Mouse (Mus musculus) myocyte (in vitro differentiated cells): ENCODE results near the gene Ppard. TPM values are rescaled to one million over a fixed set of nuclear protein-coding genes. Genes with fewer than 3 reads are reported as not detected.
A peak's percentile ranks its signal among the peaks of the same experiment; 100 is the strongest.

Experiments
- H3K27me3 ChIP-seq: one replicate; pipeline ENCODE4 v1.6.1; 2011; ENCODE audit not compliant: control insufficient read depth, insufficient read depth, insufficient read length
- H3K36me3 ChIP-seq: one replicate; pipeline ENCODE4 v1.6.1; 2011; ENCODE audit not compliant: control insufficient read depth, insufficient read depth
- H3K4me2 ChIP-seq: one replicate; pipeline ENCODE4 v1.6.1; 2011; ENCODE audit warnings: low read depth, control low read depth
- H3K4me3 ChIP-seq: one replicate; pipeline ENCODE4 v1.5.1; 2011; ENCODE audit warnings: mild to moderate bottlenecking, control low read depth, moderate library complexity
- H3K79me2 ChIP-seq: one replicate; pipeline ENCODE4 v1.6.1; 2011; ENCODE audit not compliant: control insufficient read depth, insufficient read depth
- H3ac ChIP-seq: one replicate; pipeline ENCODE4 v1.6.1; 2011; ENCODE audit not compliant: control insufficient read depth, insufficient read length
- CEBPB ChIP-seq: IDR thresholded peaks from 2 replicates; pipeline ENCODE4 v1.6.1; 2011; ENCODE audit warnings: mild to moderate bottlenecking, moderate library complexity; ENCODE audit not compliant: poor library complexity, insufficient read depth, severe bottlenecking
- E2F4 ChIP-seq: IDR thresholded peaks from one replicate; pipeline ENCODE4 v1.6.1; 2011; ENCODE audit warnings: mild to moderate bottlenecking, control low read depth, moderate library complexity; ENCODE audit not compliant: insufficient read depth
- MAX ChIP-seq: IDR thresholded peaks from one replicate; pipeline ENCODE4 v1.6.1; 2011; ENCODE audit warnings: low read depth, mild to moderate bottlenecking, control low read depth
- MYOD1 ChIP-seq, 3 experiments: IDR thresholded peaks; one replicate each; pipeline ENCODE4 v1.6.1; 2011; ENCODE audit warnings: control low read depth in 2 of 3, low read depth in 2 of 3, mild to moderate bottlenecking in 2 of 3, moderate library complexity in 1 of 3; ENCODE audit not compliant: insufficient read length in 2 of 3, control insufficient read depth in 1 of 3
- MYOG ChIP-seq, 3 experiments: IDR thresholded peaks; one replicate each; pipeline ENCODE4 v1.6.1; 2011; ENCODE audit warnings: control low read depth in 2 of 3, low read depth in 2 of 3, mild to moderate bottlenecking in 2 of 3; ENCODE audit not compliant: insufficient read length in 2 of 3, control insufficient read depth in 1 of 3, insufficient read depth in 1 of 3
- POLR2A ChIP-seq: IDR thresholded peaks from one replicate; pipeline ENCODE4 v1.6.1; 2011; ENCODE audit warnings: low read depth, mild to moderate bottlenecking, control low read depth, moderate library complexity; ENCODE audit not compliant: insufficient read length
- POLR2AphosphoS2 ChIP-seq: IDR thresholded peaks from one replicate; pipeline ENCODE4 v1.6.1; 2011; ENCODE audit warnings: low read depth, control low read depth; ENCODE audit not compliant: insufficient read length
- REST ChIP-seq: IDR thresholded peaks from one replicate; pipeline ENCODE4 v1.6.1; 2011; ENCODE audit warnings: mild to moderate bottlenecking, control low read depth, moderate library complexity; ENCODE audit not compliant: insufficient read depth, insufficient read length
- SRF ChIP-seq: IDR thresholded peaks from one replicate; pipeline ENCODE4 v1.6.1; 2011; ENCODE audit warnings: low read depth; ENCODE audit not compliant: control insufficient read depth, insufficient read length
- TCF12 ChIP-seq: IDR thresholded peaks from one replicate; pipeline ENCODE4 v1.6.1; 2011; ENCODE audit warnings: mild to moderate bottlenecking, control low read depth; ENCODE audit not compliant: poor library complexity, insufficient read depth, severe bottlenecking
- TCF3 ChIP-seq: IDR thresholded peaks from one replicate; pipeline ENCODE4 v1.6.1; 2011; ENCODE audit warnings: low read depth, control low read depth; ENCODE audit not compliant: insufficient read length
- USF1 ChIP-seq: IDR thresholded peaks from one replicate; pipeline ENCODE4 v1.6.1; 2011; ENCODE audit warnings: low read depth, mild to moderate bottlenecking, control low read depth, moderate library complexity
- polyA plus RNA-seq: library from polyadenylated mRNA; unstranded; fragments of >200 nt; fragmentation: generic; extraction: Trizol; gene quantifications from one replicate; pipeline ENCODE4 v1.2.1, GENCODE M21; 2012; ENCODE audit warnings: missing spikeins

The Ppard gene
- polyA plus RNA-seq, 1 experiment: 32.6 TPM

GRCm38 (mm10) chr17:28256651-28257328, 24.3 kb downstream of the Ppard start:
- H3K4me3 ChIP-seq: peak overlapping the region; percentile 9
- H3K36me3 ChIP-seq: no peaks in the 10 kb centered on the region
- H3K4me2 ChIP-seq: peak overlapping the region; percentile 97
- TF ChIP-seq MYOD1 (IDR thresholded peaks at IDR 0.05; ENCODE audit: control insufficient read depth in 1 of 3, insufficient read length in 2 of 3, low read depth in 2 of 3): peak in 2 of 3 experiments; percentile 91 to 94
- no peak for TF ChIP-seq E2F4
- peak; percentile 60; the same call in 1 of the 2 replicates for TF ChIP-seq CEBPB
- TF ChIP-seq MYOG (IDR thresholded peaks at IDR 0.05; ENCODE audit: control insufficient read depth in 1 of 3, insufficient read depth in 1 of 3, insufficient read length in 2 of 3, low read depth in 2 of 3): peak; percentile 31 to 93 (median 82)
- no peak for TF ChIP-seq MAX
- no peak for TF ChIP-seq REST
- no peak for TF ChIP-seq USF1
- TF ChIP-seq TCF12: peak; percentile 20
- no peak for TF ChIP-seq POLR2A
- no peak for TF ChIP-seq POLR2AphosphoS2
- TF ChIP-seq TCF3: peak; percentile 66
- no peak for TF ChIP-seq SRF
- H3K27me3 ChIP-seq: no peaks in the 10 kb centered on the region
- no peak overlapping the region for H3ac ChIP-seq
- peaks cover 73% of the 10 kb centered on the region for H3K79me2 ChIP-seq

DNA sequence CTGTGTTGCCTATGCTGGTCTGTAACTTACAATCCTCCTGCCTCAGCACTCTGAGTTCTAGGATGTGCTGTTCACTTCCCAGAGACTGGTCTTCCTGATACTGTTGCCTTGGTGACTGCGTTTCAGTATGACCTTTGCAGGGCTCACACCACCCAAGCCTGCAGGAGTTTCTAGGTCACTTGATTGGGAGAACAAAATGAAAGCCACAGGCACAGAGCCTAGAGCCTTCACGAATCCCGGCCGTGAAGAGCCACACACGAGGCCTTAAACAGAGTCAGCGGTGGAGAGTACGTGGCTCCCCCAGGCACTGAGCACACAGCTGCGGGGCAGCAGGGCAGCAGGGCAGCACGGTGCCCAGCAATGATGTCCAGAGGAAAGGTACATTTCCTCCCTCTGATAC, 25.8 kb downstream of the Ppard start:
- H3K79me2 ChIP-seq: peaks cover 80% of the 10 kb centered on the region
- no peaks in the 10 kb centered on the region for H3K36me3 ChIP-seq
- peak overlapping the region; percentile 97 for H3K4me2 ChIP-seq
- TF ChIP-seq CEBPB: no peak
- peak; percentile 19 for TF ChIP-seq POLR2A
- TF ChIP-seq REST: no peak
- no peak for TF ChIP-seq MYOD1 (IDR thresholded peaks at IDR 0.05; ENCODE audit: control insufficient read depth in 1 of 3, insufficient read length in 2 of 3, low read depth in 2 of 3)
- no peak for TF ChIP-seq SRF
- H3K27me3 ChIP-seq: no peaks in the 10 kb centered on the region
- no peak overlapping the region for H3K4me3 ChIP-seq
- H3ac ChIP-seq: no peak overlapping the region

- no peak overlapping the region for H3ac ChIP-seq
- no peaks in the 10 kb centered on the region for H3K36me3 ChIP-seq
- H3K4me2 ChIP-seq: peak overlapping the region; percentile 57
- no peaks in the 10 kb centered on the region for H3K27me3 ChIP-seq
- H3K79me2 ChIP-seq: peaks cover 81% of the 10 kb centered on the region
- TF ChIP-seq CEBPB: 0 out of 2 replicates have a peak, but pooled peaks have one; percentile 28
- TF ChIP-seq POLR2A: peak; percentile 33
- TF ChIP-seq E2F4: no peak
- no peak overlapping the region for H3K4me3 ChIP-seq
Observed at GRCm38 (mm10) chr17:28259890-28260542, 27.5 kb downstream of the Ppard start.

DNA sequence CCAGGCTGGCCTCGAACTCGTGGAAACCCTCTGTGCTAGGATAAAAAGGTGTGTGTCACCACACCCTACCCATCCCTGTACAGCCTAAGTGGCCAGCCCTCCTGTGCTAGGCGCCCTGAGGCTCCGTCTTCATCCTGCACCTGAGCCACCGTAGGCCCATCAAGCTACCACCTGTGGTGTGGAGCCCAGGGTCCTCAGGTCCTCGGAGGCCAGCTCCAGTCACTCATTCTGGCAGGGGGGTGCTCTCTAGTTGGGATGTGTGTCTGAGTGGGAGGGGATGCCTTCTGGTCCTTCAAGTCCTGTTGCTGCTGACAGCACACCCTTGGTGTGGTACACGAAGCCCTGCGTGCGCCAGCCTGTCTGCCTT, 28.0 kb downstream of the Ppard start:
- H3K36me3 ChIP-seq: no peaks in the 10 kb centered on the region
- peaks cover 81% of the 10 kb centered on the region for H3K79me2 ChIP-seq
- peak overlapping the region; percentile 42 for H3K4me2 ChIP-seq
- no peak overlapping the region for H3ac ChIP-seq
- no peak for TF ChIP-seq SRF
- no peak for TF ChIP-seq USF1
- TF ChIP-seq MAX: no peak
- no peak for TF ChIP-seq E2F4
- no peak for TF ChIP-seq MYOD1 (IDR thresholded peaks at IDR 0.05; ENCODE audit: control insufficient read depth in 1 of 3, insufficient read length in 2 of 3, low read depth in 2 of 3)
- TF ChIP-seq POLR2A: no peak
- no peak for TF ChIP-seq MYOG (IDR thresholded peaks at IDR 0.05; ENCODE audit: control insufficient read depth in 1 of 3, insufficient read depth in 1 of 3, insufficient read length in 2 of 3, low read depth in 2 of 3)
- no peak overlapping the region for H3K4me3 ChIP-seq
- no peaks in the 10 kb centered on the region for H3K27me3 ChIP-seq

- TF ChIP-seq POLR2AphosphoS2 (no peak), MYOD1 (IDR thresholded peaks at IDR 0.05; ENCODE audit: control insufficient read depth in 1 of 3, insufficient read length in 2 of 3, low read depth in 2 of 3) (no peak), MYOG (IDR thresholded peaks at IDR 0.05; ENCODE audit: control insufficient read depth in 1 of 3, insufficient read depth in 1 of 3, insufficient read length in 2 of 3, low read depth in 2 of 3) (no peak), POLR2A (no peak), TCF3 (no peak)
- Histone ChIP-seq H3K4me3 (no peak overlapping the region), H3K4me2 (no peak overlapping the region), H3K79me2 (peaks cover 76% of the 10 kb centered on the region), H3ac (no peak overlapping the region), H3K36me3 (no peaks in the 10 kb centered on the region), H3K27me3 (no peaks in the 10 kb centered on the region)
Observed at GRCm38 (mm10) chr17:28261795-28262194, 29.3 kb downstream of the Ppard start.
